Mouse (Mus musculus): Measurements from ENCODE around the gene Hand1.

GRCm38 (mm10) chr11:57787913-57788312, 44.7 kb downstream of the Hand1 start:
- TF ChIP-seq CTCF (IDR thresholded peaks at IDR 0.05), result peak; percentile 90
- TF ChIP-seq POLR2A (IDR thresholded peaks at IDR 0.05; ENCODE audit: insufficient read depth, low read depth, low read length), result no peak
